Mouse (Mus musculus) embryonic facial prominence, embryonic 13.5 days (tissue): ENCODE measurements around the gene Rln3. TPM values are rescaled to one million over a fixed set of nuclear protein-coding genes. Genes with fewer than 3 reads are reported as not detected.

Experiments used
- ATAC-seq: fragments of 200-750 bp; cut with Nextera tagmentation; 2 replicates; pipeline ENCODE4 v1.8.0; 2017; ENCODE audit warnings: low read depth; ENCODE audit not compliant: insufficient number of reproducible peaks, insufficient read depth, low FRiP score, low TSS enrichment
- H3K27ac ChIP-seq: fragments of 300-500 bp; sonication (generic); 2 replicates; pipeline ENCODE4 v1.5.1; 2015; ENCODE audit warnings: moderate library complexity, mild to moderate bottlenecking, inconsistent platforms
- H3K27me3 ChIP-seq: fragments of 300-500 bp; sonication (generic); 2 replicates; pipeline ENCODE4 v1.6.1; 2015; ENCODE audit warnings: mild to moderate bottlenecking, inconsistent platforms
- H3K36me3 ChIP-seq: fragments of 300-500 bp; sonication (generic); 2 replicates; pipeline ENCODE4 v1.6.1; 2015; ENCODE audit warnings: mild to moderate bottlenecking, inconsistent platforms
- H3K4me1 ChIP-seq: fragments of 300-500 bp; sonication (generic); 2 replicates; pipeline ENCODE4 v1.6.1; 2015; ENCODE audit warnings: inconsistent platforms
- H3K4me2 ChIP-seq: fragments of 300-500 bp; sonication (generic); 2 replicates; pipeline ENCODE4 v1.6.1; 2015; ENCODE audit warnings: moderate library complexity, mild to moderate bottlenecking, inconsistent platforms
- H3K4me3 ChIP-seq: fragments of 300-500 bp; sonication (generic); 2 replicates; pipeline ENCODE4 v1.5.1; 2015; ENCODE audit warnings: mild to moderate bottlenecking, inconsistent platforms
- H3K9ac ChIP-seq: fragments of 300-500 bp; sonication (generic); 2 replicates; pipeline ENCODE4 v1.6.1; 2015; ENCODE audit warnings: mild to moderate bottlenecking, inconsistent platforms
- H3K9me3 ChIP-seq: fragments of 300-500 bp; sonication (generic); 2 replicates; pipeline ENCODE4 v1.6.1; 2016; ENCODE audit warnings: inconsistent platforms
- WGBS: fragments of 180-500 bp; shearing (Covaris S2); methylation state at CpG from one replicate; pipeline ENCODE4 v1.1.7; 2015; ENCODE audit warnings: mixed read lengths; 5-methylcytosine and 5-hydroxymethylcytosine counted together
- polyA plus RNA-seq: library from polyadenylated mRNA; unstranded; fragments of >200 nt; fragmentation: Nextera tagmentation; extraction: Ambion mirVana; gene quantifications from 2 replicates; pipeline ENCODE4 v1.2.1, GENCODE M21; 2015

Rln3 gene
- polyA plus RNA-seq, result not detected in 2 replicates

- no peak for ATAC-seq
- 0 out of 2 replicates have a peak within 1 kb of the TSS, but pooled peaks have one; percentile 49 for H3K9ac ChIP-seq
- no peak within 1 kb of the TSS for H3K4me2 ChIP-seq
- H3K36me3 ChIP-seq, result no peaks in the 10 kb centered on the region
- 8% methylated on average over 9 of the region's 9 CpGs for WGBS
- no peak within 1 kb of the TSS for H3K4me3 ChIP-seq
- peaks cover 67% of the 10 kb centered on the region for H3K27me3 ChIP-seq
- no peaks in the 10 kb centered on the region for H3K9me3 ChIP-seq
- no peak within 1 kb of the TSS for H3K27ac ChIP-seq
- peaks cover 20% of the 10 kb centered on the region for H3K4me1 ChIP-seq
Measured at GRCm38 (mm10) chr8:84044900-84045299, at the start of gene Rln3. TSS of gene Rln3 (minus strand) at chr8:84045000.

GRCm38 (mm10) chr8:84090585-84090984 lies 45.8 kb upstream of the Rln3 start:
- H3K4me3 ChIP-seq, result no peak overlapping the region
- peaks cover 94% of the 10 kb centered on the region for H3K36me3 ChIP-seq
- 90% methylated on average over 8 of the region's 8 CpGs for WGBS
- no peaks in the 10 kb centered on the region for H3K9me3 ChIP-seq
- H3K27me3 ChIP-seq, result no peaks in the 10 kb centered on the region
- H3K4me2 ChIP-seq, result no peak overlapping the region
- no peak overlapping the region for H3K27ac ChIP-seq
- no peak overlapping the region for H3K9ac ChIP-seq
- no peak for ATAC-seq
- no peaks in the 10 kb centered on the region for H3K4me1 ChIP-seq

GRCm38 (mm10) chr8:84089277-84089676 lies 44.5 kb upstream of the Rln3 start:
- peaks cover 84% of the 10 kb centered on the region for H3K36me3 ChIP-seq
- no peak overlapping the region for H3K4me3 ChIP-seq
- no peak overlapping the region for H3K27ac ChIP-seq
- H3K4me1 ChIP-seq, result peaks cover 5% of the 10 kb centered on the region; the same call in 1 of the 2 replicates
- no peaks in the 10 kb centered on the region for H3K9me3 ChIP-seq
- H3K27me3 ChIP-seq, result no peaks in the 10 kb centered on the region
- no peak for ATAC-seq
- H3K9ac ChIP-seq, result no peak overlapping the region
- 76% methylated on average over 9 of the region's 9 CpGs for WGBS
- no peak overlapping the region for H3K4me2 ChIP-seq

GRCm38 (mm10) chr8:84087821-84088220 lies 43.0 kb upstream of the Rln3 start:
- H3K27ac ChIP-seq, result no peak overlapping the region
- H3K27me3 ChIP-seq, result no peaks in the 10 kb centered on the region
- WGBS, result 96% methylated on average over 14 of the region's 14 CpGs
- peaks cover 8% of the 10 kb centered on the region; the same call in 1 of the 2 replicates for H3K4me1 ChIP-seq
- H3K4me2 ChIP-seq, result no peak overlapping the region
- no peaks in the 10 kb centered on the region for H3K9me3 ChIP-seq
- peaks cover 83% of the 10 kb centered on the region for H3K36me3 ChIP-seq
- no peak overlapping the region for H3K9ac ChIP-seq
- no peak overlapping the region for H3K4me3 ChIP-seq
- ATAC-seq, result no peak

GRCm38 (mm10) chr8:84087156-84087555 lies 42.4 kb upstream of the Rln3 start:
- no peak for ATAC-seq
- Histone ChIP-seq H3K9me3 (no peaks in the 10 kb centered on the region), H3K27ac (no peak overlapping the region), H3K4me2 (no peak overlapping the region), H3K27me3 (no peaks in the 10 kb centered on the region), H3K36me3 (peaks cover 83% of the 10 kb centered on the region), H3K9ac (no peak overlapping the region), H3K4me1 (peaks cover 8% of the 10 kb centered on the region; the same call in 1 of the 2 replicates), H3K4me3 (no peak overlapping the region)
- 82% methylated on average over 7 of the region's 7 CpGs for WGBS

- H3K27me3 ChIP-seq, result no peaks in the 10 kb centered on the region
- no peak overlapping the region for H3K4me3 ChIP-seq
- H3K4me2 ChIP-seq, result peak overlapping the region; percentile 33
- no peak overlapping the region for H3K27ac ChIP-seq
- WGBS, result 42% methylated on average over 41 of the region's 42 CpGs
- peak overlapping the region; percentile 44; the same call in 1 of the 2 replicates for H3K9ac ChIP-seq
- peaks cover 8% of the 10 kb centered on the region; the same call in 1 of the 2 replicates for H3K4me1 ChIP-seq
- H3K9me3 ChIP-seq, result no peaks in the 10 kb centered on the region
- ATAC-seq, result no peak
- H3K36me3 ChIP-seq, result peaks cover 84% of the 10 kb centered on the region
Measured at GRCm38 (mm10) chr8:84084341-84085115, 39.7 kb upstream of the Rln3 start.

- Histone ChIP-seq H3K9me3 (no peaks in the 10 kb centered on the region), H3K27ac (no peak overlapping the region), H3K27me3 (no peaks in the 10 kb centered on the region), H3K36me3 (peaks cover 81% of the 10 kb centered on the region), H3K4me1 (peaks cover 8% of the 10 kb centered on the region; the same call in 1 of the 2 replicates), H3K9ac (peak overlapping the region; percentile 21; the same call in 1 of the 2 replicates), H3K4me3 (no peak overlapping the region), H3K4me2 (no peak overlapping the region)
- ATAC-seq, result no peak
- 30% methylated on average over 8 of the region's 8 CpGs for WGBS
Measured at GRCm38 (mm10) chr8:84083829-84084241, 39.0 kb upstream of the Rln3 start.

- H3K9ac ChIP-seq, result no peak overlapping the region
- peaks cover 76% of the 10 kb centered on the region for H3K36me3 ChIP-seq
- no peaks in the 10 kb centered on the region for H3K27me3 ChIP-seq
- H3K27ac ChIP-seq, result no peak overlapping the region
- 85% methylated on average over 5 of the region's 5 CpGs for WGBS
- H3K4me2 ChIP-seq, result no peak overlapping the region
- H3K4me3 ChIP-seq, result no peak overlapping the region
- 0 out of 2 replicates have a peak, but pooled peaks cover 7% of the 10 kb centered on the region for H3K4me1 ChIP-seq
- no peak for ATAC-seq
- H3K9me3 ChIP-seq, result no peaks in the 10 kb centered on the region
Measured at GRCm38 (mm10) chr8:84079206-84079605, 34.4 kb upstream of the Rln3 start.

GRCm38 (mm10) chr8:84076849-84077248 lies 32.0 kb upstream of the Rln3 start:
- no peak for ATAC-seq
- Histone ChIP-seq H3K27ac (no peak overlapping the region), H3K4me3 (no peak overlapping the region)

GRCm38 (mm10) chr8:84076412-84076811 lies 31.6 kb upstream of the Rln3 start:
- WGBS, result 83% methylated on average over 1 of the region's 1 CpGs
- no peak for ATAC-seq
- Histone ChIP-seq H3K9ac (peak overlapping the region; percentile 32; the same call in 1 of the 2 replicates), H3K27ac (no peak overlapping the region), H3K36me3 (peaks cover 52% of the 10 kb centered on the region), H3K4me1 (peaks cover 27% of the 10 kb centered on the region), H3K4me2 (no peak overlapping the region), H3K9me3 (no peaks in the 10 kb centered on the region), H3K4me3 (no peak overlapping the region), H3K27me3 (no peaks in the 10 kb centered on the region)

More at GRCm38 (mm10) chr8:84076849-84077248, 32.0 kb upstream of the Rln3 start:
- WGBS, result 36% methylated on average over 3 of the region's 3 CpGs
- Histone ChIP-seq H3K27me3 (no peaks in the 10 kb centered on the region), H3K4me2 (no peak overlapping the region), H3K9me3 (no peaks in the 10 kb centered on the region), H3K9ac (0 out of 2 replicates have a peak overlapping the region, but pooled peaks have one; percentile 32), H3K36me3 (peaks cover 56% of the 10 kb centered on the region), H3K4me1 (peaks cover 22% of the 10 kb centered on the region)

GRCm38 (mm10) chr8:84073230-84073976 lies 28.6 kb upstream of the Rln3 start:
- 53% methylated on average over 10 of the region's 10 CpGs for WGBS
- no peak for ATAC-seq
- H3K4me1 ChIP-seq, result peaks cover 42% of the 10 kb centered on the region

More at GRCm38 (mm10) chr8:84073230-84073976, 28.6 kb upstream of the Rln3 start:
- H3K9me3 ChIP-seq, result no peaks in the 10 kb centered on the region
- peak overlapping the region; percentile 16; the same call in 1 of the 2 replicates for H3K27ac ChIP-seq
- no peak overlapping the region for H3K4me3 ChIP-seq
- no peak overlapping the region for H3K4me2 ChIP-seq
- peaks cover 30% of the 10 kb centered on the region for H3K36me3 ChIP-seq
- no peaks in the 10 kb centered on the region for H3K27me3 ChIP-seq
- H3K9ac ChIP-seq, result 0 out of 2 replicates have a peak overlapping the region, but pooled peaks have one; percentile 27
